Mouse (Mus musculus) C2C12 (cell line): ENCODE measurements around the gene Qrfp. TPM values are rescaled to one million over a fixed set of nuclear protein-coding genes. Genes with fewer than 3 reads are reported as not detected.

Source experiments
- H3K27me3 ChIP-seq: one replicate; pipeline ENCODE4 v1.6.1; 2011; ENCODE audit not compliant: control insufficient read depth, insufficient read depth, insufficient read length
- H3K36me3 ChIP-seq: one replicate; pipeline ENCODE4 v1.6.1; 2011; ENCODE audit not compliant: control insufficient read depth, insufficient read depth
- H3K4me3 ChIP-seq: one replicate; pipeline ENCODE4 v1.5.1; 2011; ENCODE audit warnings: mild to moderate bottlenecking, control low read depth; ENCODE audit not compliant: poor library complexity, insufficient read depth, severe bottlenecking
- H3K79me2 ChIP-seq: one replicate; pipeline ENCODE4 v1.6.1; 2011; ENCODE audit not compliant: control insufficient read depth, insufficient read depth
- H3K79me3 ChIP-seq: one replicate; pipeline ENCODE4 v1.6.1; 2011; ENCODE audit warnings: low read depth, control low read depth
- H3ac ChIP-seq: one replicate; pipeline ENCODE3; 2011; ENCODE audit warnings: low read depth; ENCODE audit not compliant: control insufficient read depth, insufficient read length
- CEBPB ChIP-seq: IDR thresholded peaks from one replicate; pipeline ENCODE4 v1.6.1; 2011; ENCODE audit warnings: low read depth, mild to moderate bottlenecking, control low read depth, moderate library complexity
- CTCF ChIP-seq: IDR thresholded peaks from one replicate; pipeline ENCODE4 v1.5.1; 2011; ENCODE audit not compliant: control insufficient read depth, insufficient read depth, insufficient read length
- FOSL1 ChIP-seq: IDR thresholded peaks from one replicate; pipeline ENCODE4 v1.8.0; 2011; ENCODE audit warnings: mild to moderate bottlenecking, low read length; ENCODE audit not compliant: poor library complexity, insufficient read depth, severe bottlenecking
- MAX ChIP-seq: IDR thresholded peaks from one replicate; pipeline ENCODE4 v1.6.1; 2011; ENCODE audit warnings: mild to moderate bottlenecking, control low read depth
- MYOD1 ChIP-seq: IDR thresholded peaks from one replicate; pipeline ENCODE4 v1.6.1; 2011; ENCODE audit warnings: low read depth; ENCODE audit not compliant: control insufficient read depth, insufficient read length
- MYOG ChIP-seq: IDR thresholded peaks from one replicate; pipeline ENCODE4 v1.6.1; 2011; ENCODE audit not compliant: control insufficient read depth, insufficient read length; ENCODE audit errors: extremely low read depth
- USF1 ChIP-seq: IDR thresholded peaks from one replicate; pipeline ENCODE4 v1.6.1; 2011; ENCODE audit warnings: low read depth, mild to moderate bottlenecking, control low read depth, moderate library complexity
- polyA plus RNA-seq: library from polyadenylated mRNA; unstranded; fragments of >200 nt; fragmentation: generic; extraction: Trizol; gene quantifications from one replicate; pipeline ENCODE4 v1.2.1, GENCODE M21; 2012; ENCODE audit warnings: missing spikeins

The Qrfp gene
- polyA plus RNA-seq, 1 experiment = 4.1 TPM

DNA sequence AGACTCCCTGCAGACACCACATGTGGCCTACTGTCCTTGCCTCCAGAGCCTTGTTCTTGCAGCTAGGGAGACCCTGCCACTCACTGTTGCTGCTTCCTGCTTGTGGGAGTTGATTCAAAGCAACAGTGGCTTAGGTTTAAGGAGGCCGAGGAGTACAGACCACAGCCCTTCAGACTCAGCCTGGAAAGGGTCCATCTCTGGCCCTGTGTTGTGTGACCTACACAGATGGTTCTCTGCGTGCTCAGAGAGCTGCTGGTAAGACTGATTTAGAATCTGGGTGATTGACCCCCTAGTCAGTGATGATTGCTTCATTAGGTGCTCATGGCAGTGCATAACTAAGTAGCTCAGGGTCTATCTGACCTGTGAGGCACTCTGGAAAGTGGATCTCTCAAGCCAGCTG lies 21.2 kb downstream of the Qrfp start:
- peaks cover 94% of the 10 kb centered on the region for H3K36me3 ChIP-seq
- TF ChIP-seq MYOG = no peak
- TF ChIP-seq MYOD1 = no peak
- TF ChIP-seq CTCF = no peak
- TF ChIP-seq USF1 = no peak
- TF ChIP-seq MAX = no peak
- no peak for TF ChIP-seq CEBPB
- TF ChIP-seq FOSL1 = no peak

DNA sequence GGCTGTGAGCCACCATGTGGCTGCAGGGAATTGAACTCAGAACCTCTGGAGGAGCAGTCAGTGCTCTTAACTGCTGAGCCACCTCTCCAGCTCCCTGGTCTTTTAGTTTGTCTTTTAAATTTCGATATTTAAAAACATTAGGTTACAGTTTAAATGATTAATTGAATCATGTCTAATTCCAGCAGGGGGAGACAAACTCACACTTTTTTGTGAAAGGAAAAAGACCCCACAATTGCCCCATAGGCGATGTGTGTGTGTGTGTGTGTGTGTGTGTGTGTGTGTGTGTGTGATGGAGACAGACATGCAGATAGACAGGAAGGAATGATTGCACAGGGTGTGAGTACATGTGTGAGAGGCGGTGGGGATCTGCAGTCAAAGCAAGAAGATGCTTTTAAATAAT lies 22.2 kb downstream of the Qrfp start:
- Histone ChIP-seq H3ac (no peak overlapping the region), H3K79me3 (peaks cover 5% of the 10 kb centered on the region), H3K79me2 (peaks cover 23% of the 10 kb centered on the region), H3K27me3 (no peaks in the 10 kb centered on the region), H3K36me3 (peaks cover 97% of the 10 kb centered on the region), H3K4me3 (no peak overlapping the region)
- TF ChIP-seq CTCF = no peak
- no peak for TF ChIP-seq CEBPB
- TF ChIP-seq MYOD1 = no peak
- TF ChIP-seq USF1 = no peak
- TF ChIP-seq FOSL1 = no peak
- TF ChIP-seq MYOG = no peak
- no peak for TF ChIP-seq MAX

More for the DNA sequence above, 21.2 kb downstream of the Qrfp start:
- Histone ChIP-seq H3K4me3 (no peak overlapping the region), H3ac (no peak overlapping the region), H3K27me3 (no peaks in the 10 kb centered on the region), H3K79me2 (peaks cover 23% of the 10 kb centered on the region), H3K79me3 (peaks cover 5% of the 10 kb centered on the region)

DNA sequence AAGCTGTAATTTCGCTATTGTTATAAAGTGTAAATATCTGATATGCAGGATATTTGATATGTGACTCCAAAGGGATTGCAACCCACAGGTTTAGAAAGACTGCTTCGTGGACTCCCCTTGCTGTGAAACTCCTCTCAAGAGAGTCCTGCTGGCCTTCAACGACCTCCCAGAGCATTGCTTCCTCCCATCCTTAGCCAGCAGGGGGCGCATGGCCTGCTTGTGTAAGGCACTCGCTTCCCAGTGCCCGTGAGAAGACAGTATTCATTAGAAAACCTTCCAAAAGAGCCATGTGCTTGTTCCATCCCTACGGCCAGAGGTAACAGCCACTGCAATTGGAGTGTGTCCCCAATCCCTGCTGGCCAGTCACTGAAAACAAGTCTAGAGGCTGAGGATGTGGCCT lies 23.4 kb downstream of the Qrfp start:
- Histone ChIP-seq H3K79me3 (peaks cover 8% of the 10 kb centered on the region), H3K36me3 (peaks cover 94% of the 10 kb centered on the region)
- TF ChIP-seq MYOG = no peak
- no peak for TF ChIP-seq USF1
- peak; percentile 85 for TF ChIP-seq CTCF
- no peak for TF ChIP-seq MYOD1
- no peak for TF ChIP-seq FOSL1
- no peak for TF ChIP-seq MAX

DNA sequence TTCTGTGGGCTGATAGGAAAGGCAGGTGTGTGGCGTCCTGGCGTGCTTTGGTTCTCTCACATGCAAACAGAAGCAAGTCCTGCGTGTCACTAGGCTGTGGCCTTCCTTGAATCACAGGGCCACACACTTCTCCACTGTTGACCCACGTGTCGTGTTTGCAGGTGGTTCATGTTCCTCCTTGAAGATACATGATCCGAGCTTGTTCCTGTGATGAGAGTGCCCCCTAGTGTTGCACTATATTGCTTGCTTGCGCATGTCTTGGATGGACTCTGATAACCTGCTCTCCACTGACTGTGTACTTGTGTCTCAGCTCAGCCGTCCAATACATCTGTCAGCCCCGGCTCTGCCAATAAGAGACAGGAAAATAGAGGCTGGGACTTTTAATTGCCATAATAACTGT lies 25.3 kb downstream of the Qrfp start:
- Histone ChIP-seq H3K4me3 (no peak overlapping the region), H3ac (no peak overlapping the region), H3K27me3 (no peaks in the 10 kb centered on the region), H3K36me3 (peaks cover 94% of the 10 kb centered on the region), H3K79me3 (peaks cover 8% of the 10 kb centered on the region), H3K79me2 (peaks cover 23% of the 10 kb centered on the region)
- TF ChIP-seq MAX (no peak), MYOD1 (no peak), CEBPB (no peak), MYOG (no peak), FOSL1 (no peak), USF1 (peak; percentile 14), CTCF (peak; percentile 73)

More for the DNA sequence above, 23.4 kb downstream of the Qrfp start:
- Histone ChIP-seq H3K27me3 (no peaks in the 10 kb centered on the region), H3K79me2 (peaks cover 23% of the 10 kb centered on the region), H3K4me3 (no peak overlapping the region), H3ac (no peak overlapping the region)

DNA sequence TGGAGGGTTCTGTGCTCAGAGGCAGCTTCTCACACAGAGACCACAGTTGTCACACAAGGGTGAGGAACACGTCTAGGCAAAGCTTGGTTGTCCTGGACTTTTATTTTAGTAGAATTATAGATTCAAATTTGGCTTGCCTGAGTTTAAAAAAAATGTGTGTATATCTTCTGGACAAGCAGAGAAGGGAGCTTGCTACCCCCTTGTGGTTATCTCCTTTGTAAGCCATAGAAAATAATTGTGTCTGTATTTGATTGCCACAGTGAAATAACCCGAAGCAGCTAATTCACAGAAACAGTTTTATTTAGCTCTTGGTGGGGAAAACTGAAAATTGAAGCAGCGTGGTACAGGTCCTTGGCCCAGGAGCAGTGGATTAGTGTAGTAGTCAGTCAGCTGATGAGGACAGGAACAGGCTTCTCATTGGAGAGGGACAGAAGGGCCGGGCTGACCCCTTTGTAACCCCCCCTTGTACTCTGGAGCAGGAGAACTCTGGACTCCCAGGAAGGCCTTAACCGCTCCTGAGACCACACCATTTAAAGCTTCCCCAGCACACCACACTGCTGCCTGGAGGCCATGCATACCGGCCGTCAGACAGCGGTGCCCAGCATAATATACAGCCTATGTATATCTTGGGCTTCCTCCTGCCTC lies 27.3 kb downstream of the Qrfp start:
- Histone ChIP-seq H3K4me3 (no peak overlapping the region), H3K79me2 (peaks cover 15% of the 10 kb centered on the region), H3K79me3 (peaks cover 8% of the 10 kb centered on the region), H3K27me3 (no peaks in the 10 kb centered on the region), H3ac (no peak overlapping the region), H3K36me3 (peaks cover 94% of the 10 kb centered on the region)
- TF ChIP-seq CTCF (no peak), FOSL1 (no peak), MAX (no peak), MYOG (no peak), USF1 (no peak), MYOD1 (no peak), CEBPB (no peak)

DNA sequence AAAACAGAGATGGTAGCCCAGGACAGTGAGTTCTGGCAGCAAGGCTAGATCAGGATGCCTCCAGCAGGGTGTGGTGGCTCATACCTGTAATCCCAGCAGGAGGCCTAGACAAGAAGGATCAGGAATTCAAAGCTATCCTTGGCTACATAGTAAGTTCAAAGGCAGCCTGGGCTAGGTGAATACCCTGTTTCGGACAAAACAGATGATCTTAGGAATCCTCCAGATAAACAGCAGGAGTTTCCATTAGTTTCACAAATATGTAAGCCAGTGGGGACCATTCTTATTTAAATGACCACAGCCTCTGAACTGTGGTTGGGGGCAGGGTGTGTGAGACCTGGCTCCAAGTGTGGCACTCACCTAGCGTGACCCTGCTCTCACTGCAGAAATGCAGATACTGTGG lies 31.1 kb downstream of the Qrfp start:
- no peak overlapping the region for H3ac ChIP-seq
- peaks cover 79% of the 10 kb centered on the region for H3K36me3 ChIP-seq
- no peak overlapping the region for H3K4me3 ChIP-seq
- peaks cover 43% of the 10 kb centered on the region for H3K79me2 ChIP-seq
- H3K79me3 ChIP-seq = peaks cover 40% of the 10 kb centered on the region
- H3K27me3 ChIP-seq = no peaks in the 10 kb centered on the region
- TF ChIP-seq CTCF (no peak), FOSL1 (no peak), MYOG (no peak), USF1 (no peak), MYOD1 (no peak), CEBPB (no peak), MAX (no peak)
